Mouse (Mus musculus) stomach, embryonic 15.5 days (tissue): ENCODE data around the gene Gm28710. TPM values are rescaled to one million over a fixed set of nuclear protein-coding genes. Genes with fewer than 3 reads are reported as not detected.
A peak's percentile ranks its signal among the peaks of the same experiment; 100 is the strongest.

ENCODE experiments used
- ATAC-seq: fragments of 200-750 bp; cut with Nextera tagmentation; 2 replicates; pipeline ENCODE4 v1.8.0; 2017; ENCODE audit warnings: low read depth, moderate number of reproducible peaks, moderate TSS enrichment; ENCODE audit not compliant: insufficient read depth, low FRiP score
- H3K27ac ChIP-seq: fragments of 300-500 bp; sonication (generic); 2 replicates; pipeline ENCODE4 v1.5.1; 2015; ENCODE audit warnings: mild to moderate bottlenecking, inconsistent platforms
- H3K27me3 ChIP-seq: fragments of 300-500 bp; sonication (generic); replicated peaks from 2 replicates; pipeline ENCODE4 v1.6.1; 2015; ENCODE audit warnings: inconsistent platforms
- H3K36me3 ChIP-seq: fragments of 300-500 bp; sonication (generic); 2 replicates; pipeline ENCODE4 v1.6.1; 2015; ENCODE audit warnings: inconsistent platforms
- H3K4me1 ChIP-seq: fragments of 300-500 bp; sonication (generic); 2 replicates; pipeline ENCODE4 v1.6.1; 2015; ENCODE audit warnings: inconsistent platforms
- H3K4me2 ChIP-seq: fragments of 300-500 bp; sonication (generic); 2 replicates; pipeline ENCODE4 v1.6.1; 2015; ENCODE audit warnings: mild to moderate bottlenecking, inconsistent platforms
- H3K4me3 ChIP-seq: fragments of 300-500 bp; sonication (generic); replicated peaks from 2 replicates; pipeline ENCODE4 v1.5.1; 2015; ENCODE audit warnings: inconsistent platforms
- H3K9ac ChIP-seq: fragments of 300-500 bp; sonication (generic); 2 replicates; pipeline ENCODE4 v1.6.1; 2015; ENCODE audit warnings: inconsistent platforms
- H3K9me3 ChIP-seq: fragments of 300-500 bp; sonication (generic); 2 replicates; pipeline ENCODE4 v1.6.1; 2016; ENCODE audit warnings: inconsistent platforms
- WGBS: fragments of 180-500 bp; shearing (Covaris S2); methylation state at CpG from one replicate; pipeline ENCODE4 v1.1.7; 2015; 5-methylcytosine and 5-hydroxymethylcytosine counted together
- polyA plus RNA-seq: library from polyadenylated mRNA; unstranded; fragments of >200 nt; fragmentation: Nextera tagmentation; extraction: Ambion mirVana; gene quantifications from 2 replicates; pipeline ENCODE4 v1.2.1, GENCODE M21; 2015

Gene Gm28710
- 0.26 and 0.67 TPM in 2 replicates for polyA plus RNA-seq

GRCm38 (mm10) chr5:16791243-16791860 is at the start of gene Gm28710:
Gm28710 (plus strand) TSS chr5:16791810.
- Histone ChIP-seq H3K9ac (no peak within 1 kb of the TSS), H3K36me3 (no peaks in the 10 kb centered on the region), H3K4me2 (no peak within 1 kb of the TSS), H3K9me3 (no peaks in the 10 kb centered on the region), H3K27ac (no peak within 1 kb of the TSS), H3K4me1 (no peaks in the 10 kb centered on the region), H3K27me3 (no peaks in the 10 kb centered on the region), H3K4me3 (no peak within 1 kb of the TSS)
- 53% methylated on average over 4 of the region's 4 CpGs for WGBS
- peak; percentile 58; the same call in 1 of the 2 replicates for ATAC-seq

GRCm38 (mm10) chr5:16777176-16777575 is 14.4 kb upstream of the Gm28710 start:
- H3K27me3 ChIP-seq = no peaks in the 10 kb centered on the region
- H3K9me3 ChIP-seq = no peaks in the 10 kb centered on the region
- no peak overlapping the region for H3K9ac ChIP-seq
- no peak overlapping the region for H3K27ac ChIP-seq
- H3K4me1 ChIP-seq = no peaks in the 10 kb centered on the region
- H3K36me3 ChIP-seq = no peaks in the 10 kb centered on the region
- H3K4me2 ChIP-seq = no peak overlapping the region
- H3K4me3 ChIP-seq = no peak overlapping the region
- 63% methylated on average over 2 of the region's 2 CpGs for WGBS
- ATAC-seq = no peak

- no peak overlapping the region for H3K4me3 ChIP-seq
- H3K9ac ChIP-seq = no peak overlapping the region
- H3K27me3 ChIP-seq = no peaks in the 10 kb centered on the region
- ATAC-seq = no peak
- H3K9me3 ChIP-seq = no peaks in the 10 kb centered on the region
- H3K4me2 ChIP-seq = no peak overlapping the region
- H3K36me3 ChIP-seq = no peaks in the 10 kb centered on the region
- H3K4me1 ChIP-seq = no peaks in the 10 kb centered on the region
- WGBS = 79% methylated on average over 6 of the region's 6 CpGs
- no peak overlapping the region for H3K27ac ChIP-seq
Measured at GRCm38 (mm10) chr5:16778610-16779172, 12.9 kb upstream of the Gm28710 start.

- H3K9me3 ChIP-seq = no peaks in the 10 kb centered on the region
- H3K36me3 ChIP-seq = no peaks in the 10 kb centered on the region
- ATAC-seq = no peak
- H3K4me3 ChIP-seq = no peak overlapping the region
- no peak overlapping the region for H3K4me2 ChIP-seq
- H3K27me3 ChIP-seq = no peaks in the 10 kb centered on the region
- H3K9ac ChIP-seq = no peak overlapping the region
- 87% methylated on average over 4 of the region's 4 CpGs for WGBS
- H3K4me1 ChIP-seq = no peaks in the 10 kb centered on the region
- H3K27ac ChIP-seq = no peak overlapping the region
Measured at GRCm38 (mm10) chr5:16785627-16786026, 6.0 kb upstream of the Gm28710 start.

- WGBS = 73% methylated on average over 6 of the region's 6 CpGs
- Histone ChIP-seq H3K4me2 (no peak overlapping the region), H3K36me3 (no peaks in the 10 kb centered on the region), H3K9me3 (no peaks in the 10 kb centered on the region), H3K9ac (no peak overlapping the region), H3K4me1 (no peaks in the 10 kb centered on the region), H3K4me3 (no peak overlapping the region), H3K27ac (no peak overlapping the region), H3K27me3 (no peaks in the 10 kb centered on the region)
- no peak; the same call in 1 of the 2 replicates for ATAC-seq
Measured at GRCm38 (mm10) chr5:16794972-16795371, 3.4 kb downstream of the Gm28710 start.

- no peaks in the 10 kb centered on the region for H3K9me3 ChIP-seq
- H3K9ac ChIP-seq = no peak overlapping the region
- H3K4me1 ChIP-seq = no peaks in the 10 kb centered on the region
- ATAC-seq = no peak
- 71% methylated on average over 4 of the region's 4 CpGs for WGBS
- H3K27ac ChIP-seq = no peak overlapping the region
- no peaks in the 10 kb centered on the region for H3K36me3 ChIP-seq
- no peak overlapping the region for H3K4me2 ChIP-seq
- no peak overlapping the region for H3K4me3 ChIP-seq
- no peaks in the 10 kb centered on the region for H3K27me3 ChIP-seq
Measured at GRCm38 (mm10) chr5:16802726-16803125, 11.1 kb downstream of the Gm28710 start.

GRCm38 (mm10) chr5:16838991-16839390 is 47.4 kb downstream of the Gm28710 start:
- no peak overlapping the region for H3K9ac ChIP-seq
- no peaks in the 10 kb centered on the region for H3K4me1 ChIP-seq
- ATAC-seq = no peak
- H3K36me3 ChIP-seq = no peaks in the 10 kb centered on the region
- no peak overlapping the region for H3K27ac ChIP-seq
- H3K4me3 ChIP-seq = no peak overlapping the region
- no peaks in the 10 kb centered on the region for H3K9me3 ChIP-seq
- no peak overlapping the region for H3K4me2 ChIP-seq
- H3K27me3 ChIP-seq = no peaks in the 10 kb centered on the region

- Histone ChIP-seq H3K9ac (no peak overlapping the region), H3K4me1 (no peaks in the 10 kb centered on the region), H3K4me2 (no peak overlapping the region), H3K4me3 (no peak overlapping the region), H3K27me3 (no peaks in the 10 kb centered on the region), H3K9me3 (no peaks in the 10 kb centered on the region), H3K36me3 (no peaks in the 10 kb centered on the region), H3K27ac (no peak overlapping the region)
- WGBS = 38% methylated on average over 2 of the region's 2 CpGs
- ATAC-seq = no peak
Measured at GRCm38 (mm10) chr5:16869309-16869915, 77.8 kb downstream of the Gm28710 start.

GRCm38 (mm10) chr5:16894161-16894560 is 102.6 kb downstream of the Gm28710 start:
- no peak overlapping the region for H3K9ac ChIP-seq
- WGBS = 3% methylated on average over 1 of the region's 1 CpGs
- H3K4me2 ChIP-seq = no peak overlapping the region
- H3K27ac ChIP-seq = no peak overlapping the region
- H3K4me3 ChIP-seq = no peak overlapping the region
- H3K4me1 ChIP-seq = no peaks in the 10 kb centered on the region
- H3K9me3 ChIP-seq = no peaks in the 10 kb centered on the region
- no peaks in the 10 kb centered on the region for H3K27me3 ChIP-seq
- ATAC-seq = no peak
- no peaks in the 10 kb centered on the region for H3K36me3 ChIP-seq

GRCm38 (mm10) chr5:16919791-16920190 is 128.2 kb downstream of the Gm28710 start:
- whole genome bisulfite sequencing = 94% methylated on average over 8 of the region's 8 CpGs
- no peak overlapping the region for H3K4me2 ChIP-seq
- ATAC-seq = no peak

GRCm38 (mm10) chr5:16922473-16922872 is 130.9 kb downstream of the Gm28710 start:
- Histone ChIP-seq H3K4me1 (no peaks in the 10 kb centered on the region), H3K36me3 (no peaks in the 10 kb centered on the region), H3K4me3 (no peak overlapping the region), H3K9ac (no peak overlapping the region), H3K27ac (no peak overlapping the region), H3K9me3 (no peaks in the 10 kb centered on the region), H3K27me3 (no peaks in the 10 kb centered on the region), H3K4me2 (no peak overlapping the region)
- WGBS = 54% methylated on average over 1 of the region's 1 CpGs
- ATAC-seq = no peak

More at GRCm38 (mm10) chr5:16919791-16920190, 128.2 kb downstream of the Gm28710 start:
- Histone ChIP-seq H3K27me3 (no peaks in the 10 kb centered on the region), H3K9ac (no peak overlapping the region), H3K9me3 (no peaks in the 10 kb centered on the region), H3K36me3 (no peaks in the 10 kb centered on the region), H3K4me3 (no peak overlapping the region), H3K4me1 (no peaks in the 10 kb centered on the region), H3K27ac (no peak overlapping the region)
